Mouse (Mus musculus) CH12.LX (cell line): Measurements from ENCODE around the gene Kcnn1. TPM values are rescaled to one million over a fixed set of nuclear protein-coding genes. Genes with fewer than 3 reads are reported as not detected.

Source experiments
- DNase-seq: peaks from one replicate; pipeline ENCODE4 v3.0.0-alpha.2; 2013; ENCODE audit errors: extremely low read depth
- H3K27ac ChIP-seq: 2 replicates; pipeline ENCODE4 v1.5.1; 2012; ENCODE audit warnings: low read depth, mild to moderate bottlenecking, control low read depth, moderate library complexity; ENCODE audit not compliant: insufficient read depth
- H3K27me3 ChIP-seq: replicated peaks from 2 replicates; pipeline ENCODE3; 2012; ENCODE audit warnings: inconsistent platforms
- H3K36me3 ChIP-seq, 2 experiments: replicated peaks in 1 of 2; 2 replicates each; pipeline versions ENCODE3 to v1.6.1; 2012; ENCODE audit warnings: inconsistent platforms in 1 of 2, low read length in 1 of 2, mild to moderate bottlenecking in 1 of 2, mixed read lengths in 1 of 2, moderate library complexity in 1 of 2; ENCODE audit not compliant: control insufficient read depth in 1 of 2, insufficient read depth in 1 of 2
- H3K4me1 ChIP-seq, 2 experiments: 2 replicates each; pipeline ENCODE4 v1.6.1; 2012; ENCODE audit warnings: inconsistent platforms in 1 of 2, moderate library complexity in 1 of 2; ENCODE audit not compliant: insufficient read depth in 2 of 2, control insufficient read depth in 1 of 2
- H3K4me2 ChIP-seq: 2 replicates; pipeline ENCODE4 v1.6.1; 2012; ENCODE audit warnings: low read depth, mild to moderate bottlenecking, control low read depth; ENCODE audit not compliant: poor library complexity, insufficient read depth, severe bottlenecking
- H3K4me3 ChIP-seq, 3 experiments: fragments of 150-350 bp in 1 of 3; sonication (generic) in 1 of 3; replicated peaks in 1 of 3; 2 replicates each; pipeline versions ENCODE3 to v1.5.1; 2011 to 2012; ENCODE audit warnings: low read depth in 2 of 3, low read length in 2 of 3, mild to moderate bottlenecking in 2 of 3, moderate library complexity in 2 of 3, control low read depth in 1 of 3, improper control_type of control experiment in 1 of 3, inconsistent platforms in 1 of 3, mixed read lengths in 1 of 3; ENCODE audit not compliant: poor library complexity in 1 of 3
- H3K79me2 ChIP-seq: replicated peaks from 2 replicates; pipeline ENCODE4 v1.6.1; 2012; ENCODE audit warnings: mild to moderate bottlenecking, moderate library complexity; ENCODE audit not compliant: control insufficient read depth, poor library complexity, insufficient read depth, severe bottlenecking; ENCODE audit errors: extremely low read depth
- H3K9ac ChIP-seq: 2 replicates; pipeline ENCODE4 v1.6.1; 2012; ENCODE audit warnings: low read depth, mild to moderate bottlenecking, control low read depth, moderate library complexity; ENCODE audit not compliant: insufficient read depth
- H3K9me3 ChIP-seq: replicated peaks from 2 replicates; pipeline ENCODE3; 2012; ENCODE audit warnings: low read length, inconsistent platforms, mixed read lengths
- BHLHE40 ChIP-seq: IDR thresholded peaks from 2 replicates; pipeline ENCODE4 v1.6.1; 2011; ENCODE audit warnings: mild to moderate bottlenecking, low read depth, low read length, improper control_type of control experiment
- CHD1 ChIP-seq: IDR thresholded peaks from 2 replicates; pipeline ENCODE4 v1.6.1; 2012; ENCODE audit warnings: low read depth, low read length, improper control_type of control experiment, inconsistent platforms
- CTCF ChIP-seq, 2 experiments: IDR thresholded peaks in 1 of 2; conservative IDR thresholded peaks in 1 of 2; 2 replicates each; pipeline ENCODE4 v1.5.1; 2011 to 2012; ENCODE audit warnings: low read depth in 2 of 2, low read length in 2 of 2, improper control_type of control experiment in 1 of 2, inconsistent platforms in 1 of 2, mild to moderate bottlenecking in 1 of 2, moderate library complexity in 1 of 2
- E2F4 ChIP-seq: IDR thresholded peaks from 2 replicates; pipeline ENCODE4 v1.6.1; 2011; ENCODE audit warnings: low read depth, low read length, improper control_type of control experiment; ENCODE audit not compliant: insufficient replicate concordance
- EP300 ChIP-seq: IDR thresholded peaks from 2 replicates; pipeline ENCODE4 v1.6.1; 2011; ENCODE audit warnings: low read length, improper control_type of control experiment
- GABPA ChIP-seq: IDR thresholded peaks from 2 replicates; pipeline ENCODE4 v1.6.1; 2012; ENCODE audit warnings: low read depth, low read length, improper control_type of control experiment, inconsistent platforms; ENCODE audit not compliant: insufficient replicate concordance
- IRF4 ChIP-seq: IDR thresholded peaks from 2 replicates; pipeline ENCODE4 v1.6.1; 2014; ENCODE audit warnings: low read depth, mild to moderate bottlenecking, inconsistent platforms, low read length, improper control_type of control experiment
- JUN ChIP-seq: IDR thresholded peaks from 2 replicates; pipeline ENCODE4 v1.6.1; 2011; ENCODE audit warnings: low read depth, mild to moderate bottlenecking, low read length, improper control_type of control experiment, moderate library complexity; ENCODE audit not compliant: insufficient read depth
- JUND ChIP-seq: conservative IDR thresholded peaks from 2 replicates; pipeline ENCODE4 v1.6.1; 2011; ENCODE audit warnings: low read depth, low read length, improper control_type of control experiment
- KAT2A ChIP-seq: IDR thresholded peaks from 2 replicates; pipeline ENCODE4 v1.6.1; 2012; ENCODE audit warnings: low read length, improper control_type of control experiment, inconsistent platforms; ENCODE audit not compliant: insufficient replicate concordance
- MAFK ChIP-seq: IDR thresholded peaks from 2 replicates; pipeline ENCODE4 v1.6.1; 2011; ENCODE audit warnings: low read length, improper control_type of control experiment; ENCODE audit not compliant: insufficient replicate concordance
- MAX ChIP-seq: IDR thresholded peaks from 2 replicates; pipeline ENCODE4 v1.6.1; 2011; ENCODE audit warnings: low read length, improper control_type of control experiment
- MAZ ChIP-seq: IDR thresholded peaks from 2 replicates; pipeline ENCODE4 v1.6.1; 2012; ENCODE audit warnings: low read depth, mild to moderate bottlenecking, inconsistent platforms, low read length, improper control_type of control experiment, moderate library complexity
- MEF2A ChIP-seq: IDR thresholded peaks from 2 replicates; pipeline ENCODE4 v1.6.1; 2014; ENCODE audit warnings: low read depth, mild to moderate bottlenecking, inconsistent platforms, low read length, improper control_type of control experiment, borderline replicate concordance
- MXI1 ChIP-seq: IDR thresholded peaks from 2 replicates; pipeline ENCODE4 v1.6.1; 2011; ENCODE audit warnings: mild to moderate bottlenecking, low read depth, low read length, improper control_type of control experiment
- MYC ChIP-seq: IDR thresholded peaks from 2 replicates; pipeline ENCODE4 v1.6.1; 2011; ENCODE audit warnings: low read depth, mild to moderate bottlenecking, improper control_type of control experiment, low read length
- NRF1 ChIP-seq: IDR thresholded peaks from 2 replicates; pipeline ENCODE4 v1.6.1; 2014; ENCODE audit warnings: low read depth, mild to moderate bottlenecking, inconsistent platforms, low read length, improper control_type of control experiment, moderate library complexity
- PAX5 ChIP-seq: IDR thresholded peaks from 2 replicates; pipeline ENCODE4 v1.6.1; 2012; ENCODE audit warnings: low read length, inconsistent platforms, mixed read lengths
- POLR2A ChIP-seq: IDR thresholded peaks from 2 replicates; pipeline ENCODE4 v1.6.1; 2011; ENCODE audit warnings: low read depth, mild to moderate bottlenecking, improper control_type of control experiment, low read length
- POLR2AphosphoS2 ChIP-seq: IDR thresholded peaks from 2 replicates; pipeline ENCODE4 v1.6.1; 2011; ENCODE audit warnings: low read depth, low read length, improper control_type of control experiment
- RCOR1 ChIP-seq: conservative IDR thresholded peaks from 2 replicates; pipeline ENCODE4 v1.6.1; 2012; ENCODE audit warnings: low read depth, mild to moderate bottlenecking, inconsistent platforms, low read length, improper control_type of control experiment
- SIN3A ChIP-seq: IDR thresholded peaks from 2 replicates; pipeline ENCODE4 v1.6.1; 2012; ENCODE audit warnings: low read length, improper control_type of control experiment, inconsistent platforms
- SMC3 ChIP-seq: IDR thresholded peaks from 2 replicates; pipeline ENCODE4 v1.6.1; 2011; ENCODE audit warnings: low read depth, low read length, improper control_type of control experiment
- TBP ChIP-seq: conservative IDR thresholded peaks from 2 replicates; pipeline ENCODE4 v1.6.1; 2011; ENCODE audit warnings: low read depth, low read length, improper control_type of control experiment
- TCF12 ChIP-seq: IDR thresholded peaks from 2 replicates; pipeline ENCODE4 v1.6.1; 2014; ENCODE audit warnings: low read depth, mild to moderate bottlenecking, inconsistent platforms, low read length, improper control_type of control experiment
- UBTF ChIP-seq: IDR thresholded peaks from 2 replicates; pipeline ENCODE4 v1.6.1; 2012; ENCODE audit warnings: low read depth, mild to moderate bottlenecking, inconsistent platforms, low read length, improper control_type of control experiment, moderate library complexity
- USF1 ChIP-seq: IDR thresholded peaks from 2 replicates; pipeline ENCODE4 v1.6.1; 2014; ENCODE audit warnings: low read depth, mild to moderate bottlenecking, inconsistent platforms, low read length, improper control_type of control experiment
- ZC3H11A ChIP-seq: IDR thresholded peaks from 2 replicates; pipeline ENCODE4 v1.6.1; 2012; ENCODE audit warnings: low read depth, mild to moderate bottlenecking, inconsistent platforms, low read length, improper control_type of control experiment
- ZKSCAN1 ChIP-seq: IDR thresholded peaks from 2 replicates; pipeline ENCODE4 v1.6.1; 2012; ENCODE audit warnings: low read depth, inconsistent platforms, low read length, improper control_type of control experiment, borderline replicate concordance
- ZMIZ1 ChIP-seq: IDR thresholded peaks from 2 replicates; pipeline ENCODE4 v1.6.1; 2012; ENCODE audit warnings: low read depth, mild to moderate bottlenecking, inconsistent platforms, low read length, improper control_type of control experiment
- ZNF384 ChIP-seq: IDR thresholded peaks from 2 replicates; pipeline ENCODE4 v1.6.1; 2012; ENCODE audit warnings: low read depth, low read length, improper control_type of control experiment, inconsistent platforms
- dilution Hi-C: fragments of 300-500 bp; cut with MboI; formaldehyde crosslinking; loops from 2 replicates; pipeline ENCODE4 v1.14.3; 2020; ENCODE audit warnings: low sequenced_read_pairs; ENCODE audit not compliant: extremely low pct_unique_long_range_greater_than_20kb, extremely low pct_ligation_motif_present
- in situ Hi-C: fragments of 300-500 bp; cut with MboI; formaldehyde crosslinking; loops from 3 replicates; pipeline ENCODE4 v1.14.3; 2019; ENCODE audit warnings: low sequenced_read_pairs, low pct_ligation_motif_present, low pct_unique_long_range_greater_than_20kb, mixed read lengths
- polyA plus RNA-seq: library from polyadenylated mRNA; unstranded; fragments of >175 nt; gene quantifications from 2 replicates; pipeline ENCODE4 v1.2.1, GENCODE M21; 2012; ENCODE audit warnings: low read depth; ENCODE audit not compliant: insufficient read length
- total RNA-seq, 2 experiments: library from RNA; depleted of rRNA; stranded (reverse); fragments of 300-350 nt in 1 of 2; fragments of >200 nt in 1 of 2; gene quantifications; 2 replicates each; pipeline ENCODE4 v1.2.3; 2012 to 2014

Kcnn1 gene
- total and polyA plus RNA-seq, 3 experiments, result 0.21 TPM; not detected in 2

- H3K36me3 ChIP-seq, result peaks cover 20 to 31% of the 10 kb centered on the region in 2 experiments
- TF ChIP-seq NRF1, result no peak
- peaks cover 19% of the 10 kb centered on the region for H3K79me2 ChIP-seq
- no peak overlapping the region for H3K27ac ChIP-seq
- H3K4me1 ChIP-seq, result peaks cover 7 to 49% of the 10 kb centered on the region in 2 experiments; a peak in 3 of 4 replicates
- no peak for DNase-seq
- no peaks in the 10 kb centered on the region for H3K27me3 ChIP-seq
- no peaks in the 10 kb centered on the region for H3K9me3 ChIP-seq
- in situ Hi-C loops, result no loop called here
- no peak overlapping the region for H3K4me3 ChIP-seq
- no peak overlapping the region; the same call in 1 of the 2 replicates for H3K9ac ChIP-seq
- H3K4me2 ChIP-seq, result no peak overlapping the region
- dilution Hi-C loops, result no loop called here
These were observed 44.5 kb upstream of the Kcnn1 start for GRCm38 (mm10) chr8:70907518-70907917.

GRCm38 (mm10) chr8:70905831-70906736 lies 43.0 kb upstream of the Kcnn1 start, which contains the start of gene Map1s:
Gene Map1s (plus strand): TSS chr8:70905932.
- Histone ChIP-seq H3K36me3 (peaks cover 5 to 17% of the 10 kb centered on the region in 2 experiments), H3K4me2 (peak within 1 kb of the TSS; percentile 72), H3K27me3 (no peaks in the 10 kb centered on the region), H3K9me3 (no peaks in the 10 kb centered on the region), H3K79me2 (peaks cover 18% of the 10 kb centered on the region), H3K27ac (peak within 1 kb of the TSS; percentile 68), H3K4me3 (peak within 1 kb of the TSS; percentile 88 to 97 (median 89)), H3K9ac (peak within 1 kb of the TSS; percentile 81), H3K4me1 (peaks cover 7 to 48% of the 10 kb centered on the region in 2 experiments; a peak in 3 of 4 replicates)
- dilution Hi-C loops, result no loop called here
- peak; percentile 89 for DNase-seq
- in situ Hi-C loops, result no loop called here
- TF ChIP-seq BHLHE40 (peak; percentile 91), GABPA (no peak), ZMIZ1 (peak; percentile 48; the same call in 1 of the 2 replicates), JUND (no peak), UBTF (no peak), E2F4 (no peak), NRF1 (peak; percentile 67), ZNF384 (no peak), MXI1 (peak; percentile 89), KAT2A (no peak), CHD1 (peak; percentile 31; the same call in 1 of the 2 replicates), USF1 (no peak), MAX (peak; percentile 84), SMC3 (no peak), CTCF (conservative IDR thresholded peaks at IDR 0.05 in 1 of 2, IDR thresholded peaks at IDR 0.05 in 1 of 2; ENCODE audit: low read depth in 2 of 2, low read length in 2 of 2) (no peak), EP300 (no peak), MAZ (peak; percentile 96), POLR2A (peak; percentile 81), MAFK (no peak), MEF2A (peak; percentile 33; the same call in 1 of the 2 replicates), TCF12 (peak; percentile 80), POLR2AphosphoS2 (peak; percentile 73), PAX5 (no peak), IRF4 (no peak; the same call in 1 of the 2 replicates), MYC (peak; percentile 93), ZKSCAN1 (no peak), ZC3H11A (no peak), SIN3A (peak; percentile 67), RCOR1 (no peak), JUN (no peak), TBP (0 out of 2 replicates have a peak, but pooled peaks have one; percentile 66)
